Mouse (Mus musculus) embryonic facial prominence, embryonic 15.5 days (tissue): ENCODE results near the gene Rad50. TPM values are rescaled to one million over a fixed set of nuclear protein-coding genes. Genes with fewer than 3 reads are reported as not detected.

Source experiments
- ATAC-seq: fragments of 200-750 bp; cut with Nextera tagmentation; 2 replicates; pipeline ENCODE4 v1.8.0; 2017; ENCODE audit warnings: low read depth, moderate TSS enrichment; ENCODE audit not compliant: insufficient number of reproducible peaks, low FRiP score, low TSS enrichment
- H3K27ac ChIP-seq: fragments of 300-500 bp; sonication (generic); replicated peaks from 2 replicates; pipeline ENCODE4 v1.5.1; 2015; ENCODE audit warnings: mild to moderate bottlenecking, inconsistent platforms
- H3K27me3 ChIP-seq: fragments of 300-500 bp; sonication (generic); 2 replicates; pipeline ENCODE4 v1.6.1; 2015; ENCODE audit warnings: inconsistent platforms
- H3K36me3 ChIP-seq: fragments of 300-500 bp; sonication (generic); 2 replicates; pipeline ENCODE4 v1.6.1; 2015; ENCODE audit warnings: mild to moderate bottlenecking, inconsistent platforms
- H3K4me1 ChIP-seq: fragments of 300-500 bp; sonication (generic); 2 replicates; pipeline ENCODE4 v1.6.1; 2015; ENCODE audit warnings: inconsistent platforms
- H3K4me2 ChIP-seq: fragments of 300-500 bp; sonication (generic); replicated peaks from 2 replicates; pipeline ENCODE4 v1.6.1; 2015; ENCODE audit warnings: mild to moderate bottlenecking, inconsistent platforms
- H3K4me3 ChIP-seq: fragments of 300-500 bp; sonication (generic); replicated peaks from 2 replicates; pipeline ENCODE4 v1.5.1; 2015; ENCODE audit warnings: mild to moderate bottlenecking, inconsistent platforms
- H3K9ac ChIP-seq: fragments of 300-500 bp; sonication (generic); 2 replicates; pipeline ENCODE4 v1.6.1; 2015; ENCODE audit warnings: inconsistent platforms
- H3K9me3 ChIP-seq: fragments of 300-500 bp; sonication (generic); replicated peaks from 2 replicates; pipeline ENCODE4 v1.6.1; 2016; ENCODE audit warnings: inconsistent platforms
- WGBS: fragments of 180-500 bp; shearing (Covaris S2); methylation state at CpG from one replicate; pipeline ENCODE4 v1.1.7; 2015; 5-methylcytosine and 5-hydroxymethylcytosine counted together
- polyA plus RNA-seq: library from polyadenylated mRNA; unstranded; fragments of >200 nt; fragmentation: Nextera tagmentation; extraction: Ambion mirVana; gene quantifications from 2 replicates; pipeline ENCODE4 v1.2.1, GENCODE M21; 2015

Rad50 gene
- polyA plus RNA-seq, 1 experiment from 2014 or later, result 28.8 TPM

DNA sequence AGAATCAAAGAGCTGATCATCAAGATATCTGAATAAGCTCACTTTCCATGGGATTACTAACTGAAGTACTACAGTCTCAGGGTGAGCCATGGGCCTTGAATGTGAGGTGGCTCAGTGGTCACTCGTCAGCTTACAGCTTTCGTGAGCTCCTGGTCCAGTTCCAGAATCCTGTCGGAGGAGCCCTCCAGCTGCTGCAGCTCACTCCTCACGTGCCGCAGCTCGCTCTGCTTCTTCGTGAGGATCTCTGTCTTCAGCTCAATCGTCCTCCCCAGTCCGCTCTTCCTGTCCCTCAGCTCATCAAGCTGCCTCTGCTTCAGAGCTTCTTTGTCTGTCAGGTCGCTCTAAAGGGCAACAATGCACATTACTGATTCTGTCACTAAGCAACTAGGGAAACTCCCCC, 15.1 kb downstream of the Rad50 start:
- no peak for ATAC-seq
- WGBS, result 56% methylated on average over 10 of the region's 10 CpGs
- H3K36me3 ChIP-seq, result peaks cover 30% of the 10 kb centered on the region
- no peak overlapping the region for H3K27ac ChIP-seq
- no peak overlapping the region for H3K4me2 ChIP-seq
- H3K4me1 ChIP-seq, result no peaks in the 10 kb centered on the region
- no peak overlapping the region for H3K4me3 ChIP-seq
- H3K27me3 ChIP-seq, result no peaks in the 10 kb centered on the region
- H3K9ac ChIP-seq, result no peak overlapping the region
- H3K9me3 ChIP-seq, result no peaks in the 10 kb centered on the region

- H3K36me3 ChIP-seq, result peaks cover 31% of the 10 kb centered on the region
- no peak overlapping the region for H3K9ac ChIP-seq
- no peaks in the 10 kb centered on the region for H3K27me3 ChIP-seq
- H3K4me3 ChIP-seq, result no peak overlapping the region
- no peak overlapping the region for H3K27ac ChIP-seq
- H3K9me3 ChIP-seq, result no peaks in the 10 kb centered on the region
- no peak overlapping the region for H3K4me2 ChIP-seq
- WGBS, result 83% methylated on average over 9 of the region's 9 CpGs
- no peaks in the 10 kb centered on the region for H3K4me1 ChIP-seq
- ATAC-seq, result no peak
Observed at GRCm38 (mm10) chr11:53682994-53683530, 24.1 kb downstream of the Rad50 start.

- H3K9ac ChIP-seq, result no peak overlapping the region
- peaks cover 36% of the 10 kb centered on the region for H3K36me3 ChIP-seq
- WGBS, result 74% methylated on average over 2 of the region's 2 CpGs
- no peak for ATAC-seq
- no peaks in the 10 kb centered on the region for H3K27me3 ChIP-seq
- H3K9me3 ChIP-seq, result no peaks in the 10 kb centered on the region
- H3K4me3 ChIP-seq, result no peak overlapping the region
- H3K4me1 ChIP-seq, result no peaks in the 10 kb centered on the region
- H3K27ac ChIP-seq, result no peak overlapping the region
- no peak overlapping the region for H3K4me2 ChIP-seq
Observed at GRCm38 (mm10) chr11:53682170-53682569, 24.9 kb downstream of the Rad50 start.

- no peak for ATAC-seq
- no peaks in the 10 kb centered on the region for H3K27me3 ChIP-seq
- H3K4me3 ChIP-seq, result no peak overlapping the region
- WGBS, result 88% methylated on average over 2 of the region's 2 CpGs
- H3K4me2 ChIP-seq, result no peak overlapping the region
- no peak overlapping the region for H3K9ac ChIP-seq
- H3K4me1 ChIP-seq, result no peaks in the 10 kb centered on the region
- no peak overlapping the region for H3K27ac ChIP-seq
- peaks cover 37% of the 10 kb centered on the region for H3K36me3 ChIP-seq
- no peaks in the 10 kb centered on the region for H3K9me3 ChIP-seq
Observed at GRCm38 (mm10) chr11:53681686-53682085, 25.4 kb downstream of the Rad50 start.

- no peak for ATAC-seq
- Histone ChIP-seq H3K36me3 (peaks cover 39% of the 10 kb centered on the region), H3K4me2 (no peak overlapping the region), H3K4me3 (no peak overlapping the region), H3K9ac (no peak overlapping the region), H3K27ac (no peak overlapping the region), H3K4me1 (no peaks in the 10 kb centered on the region), H3K27me3 (no peaks in the 10 kb centered on the region), H3K9me3 (no peaks in the 10 kb centered on the region)
- WGBS, result 87% methylated on average over 4 of the region's 4 CpGs
Observed at GRCm38 (mm10) chr11:53680141-53680540, 27.0 kb downstream of the Rad50 start.

GRCm38 (mm10) chr11:53671414-53671813, 35.7 kb downstream of the Rad50 start:
- H3K4me1 ChIP-seq, result no peaks in the 10 kb centered on the region
- 89% methylated on average over 4 of the region's 4 CpGs for WGBS
- no peak overlapping the region for H3K27ac ChIP-seq
- H3K4me3 ChIP-seq, result no peak overlapping the region
- H3K27me3 ChIP-seq, result no peaks in the 10 kb centered on the region
- H3K9ac ChIP-seq, result no peak overlapping the region
- ATAC-seq, result no peak
- H3K4me2 ChIP-seq, result no peak overlapping the region
- H3K36me3 ChIP-seq, result peaks cover 48% of the 10 kb centered on the region
- no peaks in the 10 kb centered on the region for H3K9me3 ChIP-seq

- 81% methylated on average over 5 of the region's 5 CpGs for WGBS
- H3K9ac ChIP-seq, result no peak overlapping the region
- ATAC-seq, result no peak
- H3K4me3 ChIP-seq, result no peak overlapping the region
- no peak overlapping the region for H3K4me2 ChIP-seq
- no peak overlapping the region for H3K27ac ChIP-seq
- H3K9me3 ChIP-seq, result no peaks in the 10 kb centered on the region
- H3K27me3 ChIP-seq, result no peaks in the 10 kb centered on the region
- no peaks in the 10 kb centered on the region for H3K4me1 ChIP-seq
- H3K36me3 ChIP-seq, result peaks cover 33% of the 10 kb centered on the region
Observed at GRCm38 (mm10) chr11:53664091-53664490, 43.0 kb downstream of the Rad50 start.

DNA sequence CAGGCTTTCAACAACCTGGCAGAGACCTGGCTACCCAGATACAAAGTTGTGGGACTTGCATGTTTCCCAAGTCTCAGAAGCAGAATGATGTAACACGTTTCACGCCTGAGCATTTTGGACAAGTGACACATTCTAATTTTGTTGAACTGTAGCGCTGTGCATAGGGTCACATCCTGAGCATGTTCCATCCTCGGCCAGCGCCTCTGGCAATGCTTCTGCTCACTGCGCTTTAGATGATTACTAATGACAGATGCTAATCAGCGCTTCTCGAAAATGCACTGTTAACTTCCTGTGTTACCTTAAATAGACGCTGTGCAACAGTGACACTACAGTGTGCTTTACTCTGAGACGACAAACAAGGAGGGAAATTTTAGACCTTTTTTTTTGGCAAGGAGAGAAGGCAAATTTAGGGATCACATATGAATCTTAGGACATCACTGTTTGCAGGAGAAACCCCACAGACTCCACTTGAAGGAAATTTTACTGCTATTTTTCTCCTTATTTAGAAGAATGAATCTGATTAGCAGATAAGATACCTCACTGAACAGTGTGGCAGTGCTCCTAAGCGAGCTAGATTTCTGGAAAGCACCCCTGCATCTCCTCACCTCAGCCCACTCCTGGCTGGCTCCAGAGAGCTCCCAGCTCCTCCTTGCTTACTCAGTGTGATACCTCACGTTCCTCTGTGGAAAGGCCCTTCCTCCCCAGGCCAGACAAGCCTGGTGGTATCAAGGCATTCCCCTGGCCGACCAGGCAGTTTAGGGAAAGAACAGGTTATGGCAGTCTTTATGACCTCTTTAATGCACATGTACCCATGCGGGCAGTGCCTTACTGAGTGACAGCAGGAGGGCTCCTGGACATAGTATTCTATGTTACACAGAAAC, 44.1 kb downstream of the Rad50 start:
- Histone ChIP-seq H3K9me3 (no peaks in the 10 kb centered on the region), H3K27me3 (no peaks in the 10 kb centered on the region), H3K27ac (no peak overlapping the region), H3K9ac (no peak overlapping the region), H3K4me2 (no peak overlapping the region), H3K36me3 (peaks cover 28% of the 10 kb centered on the region), H3K4me3 (no peak overlapping the region), H3K4me1 (no peaks in the 10 kb centered on the region)
- 51% methylated on average over 14 of the region's 14 CpGs for WGBS
- no peak for ATAC-seq

DNA sequence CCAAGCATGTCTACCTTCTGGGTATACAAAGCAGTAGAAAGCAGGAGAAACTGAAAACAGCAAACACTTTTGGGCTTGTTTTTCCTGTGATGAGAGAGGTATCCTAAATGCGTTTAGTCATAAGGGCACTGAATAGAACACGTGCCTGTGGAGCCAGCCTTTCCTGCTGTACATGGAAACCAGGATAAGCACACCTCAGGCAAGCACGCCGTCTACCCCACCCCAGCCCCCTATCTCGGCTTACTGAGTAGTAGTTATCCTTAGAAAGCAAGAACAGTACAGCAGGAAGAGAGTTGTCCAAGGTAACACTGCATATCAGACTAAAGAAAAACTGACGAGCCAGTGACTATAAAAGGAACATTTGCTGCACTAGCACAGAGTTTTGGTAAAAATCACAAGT, 49.3 kb downstream of the Rad50 start:
- no peak for ATAC-seq
- WGBS, result 77% methylated on average over 6 of the region's 6 CpGs
- H3K36me3 ChIP-seq, result peaks cover 22% of the 10 kb centered on the region
- H3K27me3 ChIP-seq, result no peaks in the 10 kb centered on the region
- H3K9ac ChIP-seq, result no peak overlapping the region
- H3K4me1 ChIP-seq, result no peaks in the 10 kb centered on the region
- H3K27ac ChIP-seq, result no peak overlapping the region
- no peak overlapping the region for H3K4me3 ChIP-seq
- H3K4me2 ChIP-seq, result no peak overlapping the region
- no peaks in the 10 kb centered on the region for H3K9me3 ChIP-seq

DNA sequence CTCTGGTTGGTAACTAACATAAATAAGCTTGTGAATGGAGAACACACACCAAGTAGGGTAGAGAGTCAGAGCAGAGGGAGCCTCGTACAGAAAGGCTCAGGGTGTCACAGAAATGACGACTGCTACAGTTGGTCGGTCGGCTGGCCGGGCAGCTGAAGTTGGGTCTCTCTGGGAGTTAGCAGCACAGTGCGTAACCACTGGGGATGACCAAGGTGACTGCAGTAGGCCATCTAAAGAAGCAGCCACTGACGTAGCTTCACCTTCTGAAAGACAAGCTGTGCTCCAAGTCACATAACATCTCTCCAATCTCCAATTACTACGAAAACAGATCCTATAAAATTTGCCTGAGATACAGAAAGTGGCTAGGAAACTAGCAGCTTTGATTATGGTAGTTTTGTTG, 49.7 kb downstream of the Rad50 start:
- peaks cover 26% of the 10 kb centered on the region for H3K36me3 ChIP-seq
- H3K9me3 ChIP-seq, result no peaks in the 10 kb centered on the region
- no peak overlapping the region for H3K4me3 ChIP-seq
- no peak overlapping the region for H3K4me2 ChIP-seq
- WGBS, result 86% methylated on average over 8 of the region's 8 CpGs
- no peak overlapping the region for H3K27ac ChIP-seq
- H3K27me3 ChIP-seq, result no peaks in the 10 kb centered on the region
- ATAC-seq, result no peak
- H3K9ac ChIP-seq, result no peak overlapping the region
- H3K4me1 ChIP-seq, result no peaks in the 10 kb centered on the region

GRCm38 (mm10) chr11:53656558-53657202, 50.4 kb downstream of the Rad50 start:
- no peak overlapping the region for H3K4me2 ChIP-seq
- no peak overlapping the region for H3K4me3 ChIP-seq
- H3K27ac ChIP-seq, result no peak overlapping the region
- H3K9me3 ChIP-seq, result no peaks in the 10 kb centered on the region
- ATAC-seq, result no peak
- H3K4me1 ChIP-seq, result no peaks in the 10 kb centered on the region
- WGBS, result 81% methylated on average over 9 of the region's 9 CpGs
- H3K27me3 ChIP-seq, result no peaks in the 10 kb centered on the region
- no peak overlapping the region for H3K9ac ChIP-seq
- H3K36me3 ChIP-seq, result peaks cover 32% of the 10 kb centered on the region
